Mouse (Mus musculus) C2C12 (cell line): ENCODE data around the gene Snrpd3. TPM values are rescaled to one million over a fixed set of nuclear protein-coding genes. Genes with fewer than 3 reads are reported as not detected.
"Not testable (repeated sequence)": the region's sequence is repeated elsewhere in the genome, so short reads cannot be mapped to it uniquely, and the experiment has no call there.

ENCODE experiments used
- H3K27me3 ChIP-seq: one replicate; pipeline ENCODE4 v1.6.1; 2011; ENCODE audit not compliant: control insufficient read depth, insufficient read depth, insufficient read length
- H3K36me3 ChIP-seq: one replicate; pipeline ENCODE4 v1.6.1; 2011; ENCODE audit not compliant: control insufficient read depth, insufficient read depth
- H3K4me3 ChIP-seq: one replicate; pipeline ENCODE4 v1.5.1; 2011; ENCODE audit warnings: mild to moderate bottlenecking, control low read depth; ENCODE audit not compliant: poor library complexity, insufficient read depth, severe bottlenecking
- H3K79me2 ChIP-seq: one replicate; pipeline ENCODE4 v1.6.1; 2011; ENCODE audit not compliant: control insufficient read depth, insufficient read depth
- H3K79me3 ChIP-seq: one replicate; pipeline ENCODE4 v1.6.1; 2011; ENCODE audit warnings: low read depth, control low read depth
- H3ac ChIP-seq: one replicate; pipeline ENCODE3; 2011; ENCODE audit warnings: low read depth; ENCODE audit not compliant: control insufficient read depth, insufficient read length
- CEBPB ChIP-seq: IDR thresholded peaks from one replicate; pipeline ENCODE4 v1.6.1; 2011; ENCODE audit warnings: low read depth, mild to moderate bottlenecking, control low read depth, moderate library complexity
- CTCF ChIP-seq: IDR thresholded peaks from one replicate; pipeline ENCODE4 v1.5.1; 2011; ENCODE audit not compliant: control insufficient read depth, insufficient read depth, insufficient read length
- FOSL1 ChIP-seq: IDR thresholded peaks from one replicate; pipeline ENCODE4 v1.8.0; 2011; ENCODE audit warnings: mild to moderate bottlenecking, low read length; ENCODE audit not compliant: poor library complexity, insufficient read depth, severe bottlenecking
- MAX ChIP-seq: IDR thresholded peaks from one replicate; pipeline ENCODE4 v1.6.1; 2011; ENCODE audit warnings: mild to moderate bottlenecking, control low read depth
- MYOD1 ChIP-seq: IDR thresholded peaks from one replicate; pipeline ENCODE4 v1.6.1; 2011; ENCODE audit warnings: low read depth; ENCODE audit not compliant: control insufficient read depth, insufficient read length
- MYOG ChIP-seq: IDR thresholded peaks from one replicate; pipeline ENCODE4 v1.6.1; 2011; ENCODE audit not compliant: control insufficient read depth, insufficient read length; ENCODE audit errors: extremely low read depth
- USF1 ChIP-seq: IDR thresholded peaks from one replicate; pipeline ENCODE4 v1.6.1; 2011; ENCODE audit warnings: low read depth, mild to moderate bottlenecking, control low read depth, moderate library complexity
- polyA plus RNA-seq: library from polyadenylated mRNA; unstranded; fragments of >200 nt; fragmentation: generic; extraction: Trizol; gene quantifications from one replicate; pipeline ENCODE4 v1.2.1, GENCODE M21; 2012; ENCODE audit warnings: missing spikeins

The Snrpd3 gene
- polyA plus RNA-seq, 1 experiment = 358 TPM

DNA sequence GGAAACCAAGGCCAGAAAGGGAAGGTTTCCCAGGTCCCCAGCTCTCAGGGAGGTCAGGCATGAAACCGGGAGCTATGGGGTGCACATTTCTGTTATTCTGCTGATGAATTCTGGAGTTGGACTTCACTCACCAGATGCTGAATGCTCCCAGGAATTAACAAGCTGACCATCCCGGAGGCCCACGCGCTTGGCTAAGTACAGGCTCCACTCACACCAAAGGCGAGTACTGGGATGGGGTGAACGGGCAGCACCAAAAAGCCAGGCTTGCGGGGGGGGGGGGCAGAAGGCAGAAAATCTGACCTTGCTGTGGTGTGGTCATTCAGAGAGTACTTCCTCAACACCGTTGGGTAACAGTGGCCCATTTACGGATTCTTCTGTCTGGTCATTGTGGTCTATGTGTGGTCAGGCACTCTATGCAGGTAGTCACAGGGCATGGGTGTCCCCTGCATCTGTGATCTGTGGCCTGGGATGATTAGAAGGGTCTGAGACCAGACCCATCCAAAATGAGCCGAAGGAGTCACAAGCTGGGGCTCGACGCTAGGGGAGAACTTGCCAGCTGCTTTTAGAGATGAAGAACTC is 47.4 kb downstream of the Snrpd3 start:
- TF ChIP-seq CEBPB = no peak
- TF ChIP-seq MYOG = no peak
- TF ChIP-seq MYOD1 = no peak
- TF ChIP-seq MAX = no peak
- no peak for TF ChIP-seq CTCF
- TF ChIP-seq FOSL1 = no peak
- TF ChIP-seq USF1 = no peak
- Histone ChIP-seq H3K79me2 (no peaks in the 10 kb centered on the region), H3K36me3 (no peaks in the 10 kb centered on the region), H3K4me3 (no peak overlapping the region), H3ac (no peak overlapping the region), H3K79me3 (no peaks in the 10 kb centered on the region), H3K27me3 (no peaks in the 10 kb centered on the region)

DNA sequence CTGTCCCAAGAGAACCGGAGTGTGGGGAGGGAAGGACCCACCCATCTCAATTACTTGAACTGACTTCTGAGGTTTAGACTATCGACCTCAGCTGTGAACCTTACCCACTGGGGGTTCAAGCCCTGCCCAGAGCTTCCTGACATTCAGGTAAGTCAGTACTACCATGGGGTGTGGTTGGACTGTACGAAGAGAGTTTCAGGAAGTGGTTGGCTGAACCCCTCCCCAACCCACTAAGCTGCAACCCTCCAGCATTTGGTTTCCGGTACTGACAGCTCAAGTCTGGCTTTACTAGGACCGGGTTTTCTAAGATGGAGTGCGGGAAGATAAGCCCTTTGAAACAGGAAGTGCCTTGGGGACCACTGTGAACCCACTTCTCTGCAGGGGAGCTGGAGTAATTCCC is 48.1 kb downstream of the Snrpd3 start:
- Histone ChIP-seq H3K27me3 (no peaks in the 10 kb centered on the region), H3K36me3 (no peaks in the 10 kb centered on the region), H3K79me2 (no peaks in the 10 kb centered on the region), H3K79me3 (no peaks in the 10 kb centered on the region), H3K4me3 (no peak overlapping the region), H3ac (no peak overlapping the region)
- TF ChIP-seq FOSL1 (no peak), MYOD1 (no peak), CTCF (no peak), MAX (no peak), MYOG (no peak)

DNA sequence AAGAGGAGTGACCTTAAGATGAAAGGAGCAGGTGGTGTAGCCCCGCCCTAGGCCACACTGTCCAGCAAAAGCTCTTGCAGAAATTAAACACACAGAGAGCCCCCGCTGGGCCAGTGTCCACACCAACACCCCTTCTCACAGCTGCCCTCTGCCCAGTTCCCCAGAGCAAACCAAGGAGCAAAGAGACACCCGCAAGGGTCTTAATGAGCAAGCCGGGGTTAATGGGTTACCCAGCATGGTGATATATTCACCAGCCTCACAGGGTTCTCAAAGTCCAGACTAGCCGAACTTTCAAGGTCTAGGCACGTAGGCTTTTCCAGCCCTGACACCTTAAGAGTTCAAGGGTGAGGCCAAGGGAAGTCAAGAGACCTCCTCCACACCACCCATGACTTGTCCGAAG is 48.6 kb downstream of the Snrpd3 start:
- Histone ChIP-seq H3ac (no peak overlapping the region), H3K4me3 (no peak overlapping the region), H3K36me3 (no peaks in the 10 kb centered on the region), H3K79me3 (no peaks in the 10 kb centered on the region), H3K27me3 (no peaks in the 10 kb centered on the region), H3K79me2 (no peaks in the 10 kb centered on the region)
- TF ChIP-seq MAX (no peak), USF1 (no peak), CTCF (no peak)

DNA sequence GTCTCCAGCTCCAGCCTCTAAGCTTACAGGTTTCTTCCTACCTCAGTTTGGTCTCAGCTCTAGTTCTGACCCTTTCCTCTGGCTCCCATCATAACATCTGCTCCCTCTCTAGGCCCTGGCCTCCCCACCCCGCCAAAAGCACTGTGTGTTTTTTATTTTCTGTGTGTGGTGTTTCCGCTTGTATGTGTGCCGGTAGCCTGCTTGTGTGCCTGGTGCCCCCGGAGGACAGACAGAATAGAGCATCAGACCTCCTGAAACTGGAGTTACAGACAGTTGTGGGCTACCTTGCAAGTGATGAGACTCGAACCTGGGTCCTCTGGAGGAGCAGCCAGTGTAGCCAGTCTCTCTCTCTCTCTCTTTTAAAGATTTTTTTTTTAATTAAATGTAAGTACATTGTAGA is 49.0 kb downstream of the Snrpd3 start:
- no peaks in the 10 kb centered on the region for H3K79me2 ChIP-seq
- H3ac ChIP-seq = no peak overlapping the region
- no peak overlapping the region for H3K4me3 ChIP-seq
- H3K79me3 ChIP-seq = no peaks in the 10 kb centered on the region
- TF ChIP-seq MYOG (no peak), MYOD1 (no peak), MAX (no peak), CEBPB (no peak), USF1 (no peak), CTCF (no peak), FOSL1 (no peak)
- no peaks in the 10 kb centered on the region for H3K36me3 ChIP-seq
- H3K27me3 ChIP-seq = no peaks in the 10 kb centered on the region

DNA sequence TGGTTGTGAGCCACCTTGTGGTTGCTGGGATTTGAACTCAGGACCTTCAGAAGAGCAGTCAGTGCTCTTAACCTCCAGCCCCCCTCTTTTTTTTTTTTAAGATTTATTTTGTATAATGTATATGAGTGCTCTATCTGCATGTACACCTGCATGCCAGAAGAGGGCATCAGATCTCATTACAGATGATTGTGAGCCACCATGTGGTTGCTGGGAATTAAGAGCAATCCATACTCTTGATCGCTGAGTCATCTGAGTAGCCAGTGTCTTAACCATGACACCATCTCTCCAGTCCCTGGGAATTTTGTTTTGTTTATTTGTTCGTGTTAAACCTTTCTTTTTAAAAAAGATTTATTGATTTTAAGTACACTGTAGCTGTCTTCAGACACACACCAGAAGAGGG is 49.4 kb downstream of the Snrpd3 start:
- not testable (repeated sequence) for H3K27me3 ChIP-seq, H3ac ChIP-seq, H3K79me2 ChIP-seq, H3K36me3 ChIP-seq, H3K4me3 ChIP-seq, H3K79me3 ChIP-seq

DNA sequence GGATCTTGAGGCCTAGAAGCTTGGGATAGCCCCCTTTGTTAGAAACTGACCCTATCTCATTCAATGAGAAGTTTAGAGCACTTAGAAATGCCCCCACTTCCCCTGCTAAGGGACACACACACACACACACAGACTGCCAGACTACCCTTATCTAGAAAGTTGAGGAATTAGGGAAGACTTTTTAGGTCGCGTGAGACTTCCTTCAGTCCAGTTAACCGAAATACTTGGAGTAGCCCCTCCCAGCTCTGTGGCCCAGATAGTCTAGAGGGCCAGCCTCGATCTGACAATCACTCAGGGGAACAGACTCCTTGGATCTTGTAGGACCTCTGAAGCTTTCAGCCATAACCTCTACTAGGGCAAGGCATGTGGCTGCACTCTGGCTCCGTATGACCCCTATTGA is 50.7 kb downstream of the Snrpd3 start:
- H3K79me2 ChIP-seq = no peaks in the 10 kb centered on the region
- no peak overlapping the region for H3ac ChIP-seq
- TF ChIP-seq MYOD1 (no peak), USF1 (no peak), FOSL1 (no peak), MYOG (no peak), MAX (no peak), CEBPB (no peak), CTCF (no peak)
- no peak overlapping the region for H3K4me3 ChIP-seq
- H3K79me3 ChIP-seq = no peaks in the 10 kb centered on the region
- H3K27me3 ChIP-seq = peaks cover 3% of the 10 kb centered on the region
- H3K36me3 ChIP-seq = no peaks in the 10 kb centered on the region

DNA sequence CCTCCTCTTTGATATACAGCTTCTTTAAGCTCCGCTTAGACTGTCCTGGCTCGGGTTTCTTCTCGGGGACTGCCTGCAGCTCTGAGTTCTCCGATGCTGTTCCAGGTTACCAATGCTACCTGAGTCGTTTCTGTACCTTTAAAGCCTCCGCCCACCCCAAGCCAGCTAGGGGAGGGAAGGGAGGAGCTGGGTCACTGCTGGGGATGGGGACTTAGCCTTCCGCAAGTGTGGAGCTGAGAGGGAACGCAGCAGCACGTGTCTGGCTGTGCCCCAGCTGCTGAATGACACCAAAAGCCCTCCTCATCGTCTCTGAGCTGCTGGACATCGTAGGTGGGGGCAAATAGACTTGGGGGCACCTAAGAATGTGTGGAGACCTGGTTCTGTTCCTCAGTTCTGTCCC is 51.1 kb downstream of the Snrpd3 start:
- H3K27me3 ChIP-seq = peaks cover 7% of the 10 kb centered on the region
- TF ChIP-seq FOSL1 = no peak
- TF ChIP-seq MYOG = no peak
- TF ChIP-seq CEBPB = no peak
- no peak for TF ChIP-seq MYOD1
- no peak for TF ChIP-seq MAX
- no peaks in the 10 kb centered on the region for H3K79me2 ChIP-seq
- no peaks in the 10 kb centered on the region for H3K36me3 ChIP-seq
- no peak overlapping the region for H3K4me3 ChIP-seq
- H3K79me3 ChIP-seq = no peaks in the 10 kb centered on the region
- H3ac ChIP-seq = no peak overlapping the region
